8 mouse cellular contexts compared by ENCODE assay signal in genomic region chr8:45715330-45716027, GRCm38 (mm10).
DNase-seq lines count a peak whose midpoint lies in the region.
"Had no signal": no experiment of that assay in that cellular context is flagged by ENCODE, and none has a peak within 500 bp of the region (broad histone marks: within the 10 kb centered on the region; RNA-seq: fewer than 3 reads in every experiment).

No protein-coding gene starts in this region.

- peak; percentile 12 for DNase-seq in retina, postnatal 1 day
- no peak for DNase-seq in retina, embryonic 14.5 days (ENCODE audit: low spot score)
- DNase-seq in layer of hippocampus, adult 18-20 months (ENCODE audit: low spot score in 2 of 2) = peak; percentile 68 to 81
- peak; percentile 60 to 93 for DNase-seq in left cerebral cortex, postnatal 25 days (ENCODE audit: low spot score in 2 of 2)
- no peak for DNase-seq in kidney, postnatal 4 days
- DNase-seq in kidney, postnatal 36 days = no peak
- DNase-seq in kidney, adult 18-20 months = no peak
- DNase-seq: heart, adult 18-20 months had no signal

- intact Hi-C loops in left cerebral cortex, postnatal 25 days (cut with DNase I) = loop anchor here (5.0 kb wide), 1 partner anchor 118 kb away; no protein-coding TSS in a partner anchor

Comparison
In these comparisons a context has a peak if more than half of its experiments do, and no peak if none do; other contexts are left out.
1. DNase-seq: peak in retina, postnatal 1 day (single experiment), layer of hippocampus, adult 18-20 months (2 of 2) and left cerebral cortex, postnatal 25 days (2 of 2); none in retina, embryonic 14.5 days (single experiment), kidney, postnatal 4 days (0 of 2), kidney, postnatal 36 days (0 of 2) and kidney, adult 18-20 months (single experiment).